Mouse (Mus musculus): ENCODE measurements around the gene Slc7a4.
"Not testable (repeated sequence)": the region's sequence is repeated elsewhere in the genome, so short reads cannot be mapped to it uniquely, and the experiment has no call there.

Gene Slc7a4

DNA sequence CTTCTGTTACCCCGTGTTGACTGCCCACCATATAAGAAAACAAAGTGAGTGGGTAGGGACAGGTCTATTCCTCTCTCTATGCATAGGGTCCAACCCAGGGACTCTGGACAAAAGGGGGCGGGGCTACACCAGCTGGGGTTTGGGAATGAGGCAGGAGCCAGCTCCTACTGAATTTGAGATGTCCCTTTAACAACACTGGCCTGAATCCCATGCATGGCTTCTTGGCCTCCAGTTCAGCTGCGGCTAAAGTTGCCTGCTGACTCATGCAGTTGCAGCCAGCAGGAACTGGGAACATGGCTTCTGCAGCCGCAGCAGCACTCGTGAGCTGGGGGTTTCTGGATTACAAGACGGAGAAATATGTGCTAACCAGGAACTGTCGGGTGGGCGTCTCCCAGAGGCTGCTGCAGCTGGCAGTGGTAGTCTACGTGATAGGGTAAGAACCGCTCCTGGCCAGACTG, 21.2 kb downstream of the Slc7a4 start, which contains the start of gene P2rx6:
P2rx6 (plus strand) TSS at position 135 of the 458 bp plus-strand sequence.
- DNase-seq (ENCODE audit: low spot score in 2 of 2): peak in 1 of 2 experiments; percentile 60

DNA sequence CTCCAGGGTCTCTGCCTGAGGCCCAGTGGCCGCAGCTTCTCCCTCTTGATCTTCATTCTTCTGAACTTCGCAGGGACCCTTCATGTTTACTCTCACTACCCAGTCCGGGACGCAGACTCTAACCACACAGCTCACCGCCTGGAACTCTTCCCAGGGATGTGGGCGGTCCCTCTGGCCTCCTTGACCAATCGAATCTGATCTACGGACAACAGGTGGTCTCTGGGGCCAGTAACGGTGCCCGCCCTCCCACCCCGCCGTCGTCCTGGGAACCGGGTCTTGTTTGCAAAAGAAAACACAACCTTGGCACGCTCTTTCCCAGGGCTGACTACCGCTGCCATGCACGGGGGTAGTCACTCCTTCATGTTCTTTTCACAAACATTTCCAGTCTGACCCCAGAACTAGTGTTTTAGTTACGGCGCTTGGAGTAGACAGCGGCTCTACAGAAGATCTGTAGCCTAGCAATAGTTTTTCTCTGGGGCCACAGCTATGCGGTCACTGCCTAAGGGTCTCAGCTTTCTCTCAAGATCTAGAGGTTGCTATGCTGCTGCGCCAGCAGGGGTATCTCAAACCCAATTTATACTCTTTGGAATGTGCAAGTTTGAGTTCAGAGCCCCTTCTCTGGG, 21.8 kb downstream of the Slc7a4 start, which contains the start of gene Lrrc74b:
Lrrc74b (minus strand) TSS at position 120 of the 623 bp plus-strand sequence.
- peak in 1 of 2 experiments; percentile 58 for DNase-seq (ENCODE audit: low spot score in 2 of 2)

DNA sequence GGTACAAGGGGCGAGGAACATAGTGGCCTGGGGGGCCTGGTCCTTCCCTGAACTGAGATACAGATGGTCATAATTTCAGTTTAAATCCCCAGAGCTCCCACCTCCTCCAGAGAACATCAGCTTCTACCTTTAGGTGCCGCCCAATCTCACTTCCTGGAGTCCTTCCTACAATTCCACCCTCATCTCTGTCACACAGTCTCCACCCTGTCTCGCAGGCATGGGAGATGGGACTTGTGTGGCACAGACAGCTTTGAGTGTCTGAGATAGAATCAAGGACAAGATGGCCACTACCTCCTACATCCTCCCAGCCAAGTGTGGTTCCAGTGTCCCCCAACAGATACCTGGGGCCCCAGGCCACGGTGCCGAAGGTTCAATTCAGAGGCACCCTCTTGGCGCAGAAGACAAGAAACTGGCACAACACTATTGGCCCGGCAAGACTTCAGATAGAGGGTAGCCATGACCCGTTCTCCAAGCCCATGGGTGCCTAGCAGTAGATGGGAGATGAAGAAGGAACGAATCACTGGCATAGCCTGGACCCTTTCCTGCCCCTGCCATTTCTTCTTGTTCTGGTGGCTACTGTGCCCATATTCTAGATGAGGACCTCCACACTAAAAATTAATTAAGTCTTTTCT, 23.5 kb downstream of the Slc7a4 start:
- DNase-seq (ENCODE audit: low spot score in 2 of 2): peak in 1 of 2 experiments; percentile 53

DNA sequence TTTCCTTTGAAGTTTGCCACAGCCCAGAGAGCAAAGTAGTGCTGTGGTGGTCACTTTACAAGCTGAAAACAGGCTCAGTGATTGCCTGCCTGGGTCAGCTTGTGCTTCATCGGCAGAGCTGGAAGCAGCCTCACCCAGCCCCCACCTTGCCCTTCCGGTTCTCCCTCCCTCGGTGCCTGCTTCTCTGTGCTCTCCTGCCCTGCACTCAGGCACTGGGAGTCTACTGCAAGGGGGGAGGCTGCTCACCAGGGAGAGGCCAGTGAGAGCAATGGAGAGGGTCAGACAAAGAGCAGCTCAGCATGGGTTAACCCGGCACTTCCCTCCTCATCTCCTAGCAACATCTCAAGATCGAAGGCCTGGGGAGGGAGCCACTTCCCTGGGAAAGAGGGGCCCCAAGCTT, 24.2 kb downstream of the Slc7a4 start:
- DNase-seq (ENCODE audit: low spot score in 2 of 2): no peak

DNA sequence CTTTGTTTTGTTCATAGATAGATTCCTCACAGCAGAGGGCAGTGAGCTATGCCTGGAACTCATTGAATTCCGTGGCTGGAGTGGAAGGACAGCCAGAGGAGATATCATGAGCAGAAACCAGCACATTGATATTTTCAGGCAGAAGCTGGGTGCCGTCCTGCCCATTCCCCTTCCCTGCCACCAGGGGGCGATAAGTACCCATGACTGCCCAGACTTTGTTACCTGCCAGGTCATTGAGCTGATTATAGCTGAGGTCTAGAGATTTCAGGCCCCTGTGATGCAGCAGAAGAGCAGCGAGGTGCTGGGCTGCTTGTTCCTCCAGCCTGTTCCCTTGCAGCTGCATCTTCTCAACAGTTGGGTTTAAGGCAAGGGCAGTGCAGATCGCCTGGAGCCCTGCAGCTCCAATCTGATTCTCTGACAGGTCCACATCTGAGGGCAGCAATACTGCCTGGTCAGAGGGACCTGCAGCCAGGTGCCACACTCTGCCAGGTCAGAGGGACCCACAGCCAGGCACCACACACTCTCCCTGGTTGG, 25.0 kb downstream of the Slc7a4 start:
- DNase-seq (ENCODE audit: low spot score in 2 of 2): peak; percentile 63 to 89

DNA sequence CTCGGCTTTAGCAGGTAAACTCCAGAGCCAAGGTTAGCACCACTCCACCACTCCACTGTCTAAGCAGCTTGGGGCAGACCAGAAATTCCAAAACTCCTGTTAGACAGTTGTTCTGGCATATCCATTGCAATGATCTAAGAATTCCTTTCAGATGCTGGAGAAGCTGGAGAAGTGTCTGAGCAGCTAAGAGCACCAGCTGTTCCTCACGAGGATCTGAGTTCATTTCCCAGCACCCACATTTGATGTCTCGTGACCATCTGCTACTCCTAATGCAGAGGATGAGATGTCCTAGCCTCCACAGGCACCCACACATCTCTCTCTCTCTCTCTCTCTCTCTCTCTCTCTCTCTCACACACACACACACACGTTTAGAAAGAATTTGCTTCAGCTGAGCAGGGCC, 26.1 kb downstream of the Slc7a4 start:
- DNase-seq (ENCODE audit: low spot score in 2 of 2): no peak

DNA sequence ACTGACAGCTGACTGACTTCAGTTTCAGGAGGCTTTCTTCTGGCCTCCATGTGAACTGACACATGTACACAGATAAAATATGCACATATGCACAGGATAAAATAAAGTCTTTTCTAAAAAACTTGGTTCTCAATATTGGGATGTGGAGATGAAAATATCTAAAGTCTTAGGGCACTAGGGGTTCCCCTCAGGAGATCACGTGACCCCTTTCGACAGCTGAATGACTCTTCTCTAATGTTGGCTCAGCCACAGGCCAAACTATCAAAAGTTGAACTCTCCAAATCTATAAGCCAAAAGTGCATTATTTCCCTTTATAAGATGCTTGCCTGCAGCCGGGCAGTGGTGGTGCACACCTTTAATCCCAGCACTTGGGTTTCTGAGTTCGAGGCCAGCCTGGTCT, 26.8 kb downstream of the Slc7a4 start:
- DNase-seq (ENCODE audit: low spot score in 2 of 2): no peak

DNA sequence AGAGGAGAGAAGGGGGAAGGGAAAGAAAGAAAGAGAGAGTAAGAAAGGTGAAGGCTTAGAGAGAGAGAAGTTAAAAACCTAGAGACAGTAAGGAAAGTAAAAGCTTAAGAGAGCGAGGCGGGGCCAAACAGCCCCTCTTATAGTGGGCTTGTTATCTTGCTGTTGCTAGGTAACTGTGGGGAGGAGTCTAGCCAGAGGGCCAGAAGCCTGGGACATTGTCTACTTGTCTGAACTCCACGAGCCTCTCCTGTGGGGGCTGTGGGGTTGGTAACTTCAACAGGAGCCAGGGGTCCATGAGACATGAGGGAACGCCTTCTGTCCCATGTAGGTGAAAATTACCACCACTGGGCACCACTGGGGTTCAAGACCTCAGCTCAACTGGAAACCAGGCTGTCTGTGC, 28.3 kb downstream of the Slc7a4 start:
- DNase-seq (ENCODE audit: low spot score in 2 of 2): not testable (repeated sequence)

DNA sequence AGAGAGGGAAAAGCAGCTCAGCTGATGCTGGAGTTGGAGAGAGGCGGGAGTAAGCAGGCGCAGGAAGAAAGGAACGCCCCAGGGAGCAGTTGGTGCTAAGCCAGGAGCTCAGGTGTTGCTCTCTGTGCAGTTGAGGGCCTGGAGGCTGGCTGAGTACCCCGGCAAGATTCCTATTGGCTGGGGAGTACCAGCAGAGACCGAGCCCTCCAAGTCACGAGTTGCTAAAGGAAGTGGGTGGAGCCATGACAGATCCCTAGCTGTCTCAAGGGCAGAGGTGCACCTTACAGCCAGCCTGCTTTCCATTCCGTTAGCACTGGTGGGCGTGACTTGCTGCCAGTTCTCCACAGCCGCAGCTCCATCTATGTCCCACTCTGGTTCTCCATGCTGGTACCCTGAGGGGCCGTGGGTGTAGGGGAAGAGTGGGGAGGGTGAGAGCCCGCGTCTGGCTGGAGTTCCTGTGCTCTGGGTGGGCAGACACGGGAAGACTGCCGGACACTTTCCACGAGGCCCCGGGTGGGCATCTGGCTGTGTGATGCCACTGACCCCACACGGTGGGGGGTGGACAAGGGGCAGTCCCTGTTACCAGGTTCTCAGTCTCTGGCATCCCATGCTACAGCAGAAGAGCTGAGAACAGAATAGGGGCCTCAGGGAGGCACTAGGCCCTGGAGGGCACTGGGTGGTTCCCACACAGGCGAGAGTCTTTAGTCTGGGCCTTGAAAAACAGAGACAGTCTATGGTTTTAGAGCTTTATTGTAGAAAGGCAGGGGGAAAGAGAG, 28.9 kb downstream of the Slc7a4 start:
- peak in 1 of 2 experiments; percentile 38 for DNase-seq (ENCODE audit: low spot score in 2 of 2)

DNA sequence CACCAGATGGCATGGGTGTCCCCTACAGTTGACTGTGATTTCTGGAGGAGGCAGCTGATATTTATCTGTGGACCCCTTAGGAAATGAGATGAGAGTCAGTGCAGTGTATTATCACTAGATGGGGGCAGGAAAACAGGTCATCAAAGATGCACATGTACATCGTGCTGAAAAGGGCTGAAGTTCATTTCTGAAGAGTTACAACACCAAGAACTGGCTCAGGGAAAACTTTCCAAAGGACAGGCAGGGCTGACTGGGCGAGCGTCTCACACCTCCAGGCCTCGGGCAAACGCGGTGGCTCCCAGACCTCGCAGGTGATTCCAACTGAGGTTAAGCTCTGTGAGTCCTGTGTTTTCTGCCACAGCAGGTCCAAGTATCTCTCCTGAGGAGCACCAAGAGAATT, 30.2 kb downstream of the Slc7a4 start:
- no peak for DNase-seq (ENCODE audit: low spot score in 2 of 2)

DNA sequence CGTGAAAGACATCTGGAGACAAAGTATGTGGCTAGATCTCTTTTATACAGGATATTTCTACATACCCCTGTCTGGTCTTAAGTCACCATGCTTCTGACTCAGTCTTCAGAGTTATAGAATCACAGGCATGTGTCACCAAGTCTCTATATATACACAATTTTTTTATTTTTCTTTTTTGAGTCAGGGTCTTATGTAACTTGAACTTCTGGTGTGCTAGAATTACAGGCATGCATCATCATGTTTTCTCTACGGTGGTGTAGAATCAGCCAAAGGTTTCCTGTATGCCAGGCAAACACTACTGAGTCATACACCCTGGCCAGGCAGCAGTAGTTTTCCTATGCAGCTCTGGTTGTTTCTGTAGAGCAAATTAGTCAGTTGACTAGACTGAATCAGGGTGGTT, 40.4 kb downstream of the Slc7a4 start:
- no peak for DNase-seq (ENCODE audit: low spot score in 2 of 2)

DNA sequence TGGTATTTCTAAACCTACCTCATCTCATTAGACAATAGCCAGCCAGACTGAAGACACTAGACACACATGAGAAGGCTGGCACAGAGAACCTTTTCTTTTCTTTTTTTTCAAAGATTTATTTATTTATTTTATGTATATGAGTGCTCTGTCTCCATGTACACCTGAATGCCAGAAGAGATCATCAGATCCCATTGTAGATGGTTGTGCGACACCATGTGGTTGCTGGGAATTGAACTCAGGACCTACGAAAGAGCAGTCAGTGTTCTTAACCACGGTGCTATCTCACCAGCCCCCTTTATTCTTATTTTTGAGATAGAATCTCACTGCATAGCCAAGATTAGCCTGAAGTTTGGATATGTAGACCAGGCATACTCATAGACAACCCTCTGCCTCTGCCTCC, 46.4 kb downstream of the Slc7a4 start:
- no peak for DNase-seq (ENCODE audit: low spot score in 2 of 2)

DNA sequence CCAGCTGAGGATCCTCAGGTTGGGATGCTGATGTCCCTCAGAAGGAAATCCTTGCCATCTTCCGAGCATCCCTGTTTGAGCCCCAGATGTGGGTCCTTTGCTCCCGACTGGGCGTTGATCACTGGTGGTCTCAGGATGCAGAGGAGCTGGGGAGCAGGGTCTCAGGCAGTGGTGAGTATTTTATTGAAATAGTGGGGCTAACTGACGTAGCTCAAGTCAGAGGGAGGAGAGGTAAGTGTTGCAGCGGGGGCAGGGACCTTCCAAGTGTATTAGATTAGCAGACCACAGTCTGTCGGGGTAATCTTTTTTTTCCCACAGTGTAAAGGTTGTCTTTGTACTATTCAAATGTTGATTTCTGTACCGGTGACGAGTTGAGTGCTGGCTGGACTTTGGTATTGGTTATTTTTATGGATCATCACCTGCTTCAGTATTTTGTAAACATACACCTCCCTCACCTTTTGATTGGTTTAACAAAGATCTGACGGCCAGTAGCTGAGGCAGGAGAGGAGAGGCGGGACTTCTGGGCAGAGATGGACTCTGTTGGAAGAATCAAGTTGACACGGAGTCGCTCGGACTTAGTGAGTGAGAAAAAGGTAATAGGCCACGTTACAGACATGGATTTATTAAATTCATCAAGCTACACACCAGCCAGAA, 50.2 kb downstream of the Slc7a4 start:
- DNase-seq (ENCODE audit: low spot score in 2 of 2): no peak

DNA sequence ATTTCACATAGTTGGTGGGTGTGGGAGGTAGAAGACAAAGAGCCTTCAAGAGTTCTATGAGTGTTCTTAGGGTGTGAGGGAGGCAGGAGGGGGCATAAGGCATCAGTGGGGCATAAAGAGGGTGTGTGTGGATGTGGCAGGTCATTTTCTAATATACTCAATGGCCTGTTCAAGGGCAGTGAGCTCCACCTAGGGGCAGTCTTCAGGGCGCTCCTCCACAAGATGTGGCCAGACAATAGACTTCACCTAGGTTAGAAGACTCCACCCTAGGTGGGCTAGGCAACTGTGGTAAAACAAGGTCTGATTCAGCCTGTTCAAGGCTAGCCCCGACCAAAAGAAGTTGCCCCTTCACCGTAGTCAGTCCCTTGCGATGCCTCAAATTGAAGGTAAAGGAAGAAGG, 50.7 kb downstream of the Slc7a4 start:
- no peak for DNase-seq (ENCODE audit: low spot score in 2 of 2)

DNA sequence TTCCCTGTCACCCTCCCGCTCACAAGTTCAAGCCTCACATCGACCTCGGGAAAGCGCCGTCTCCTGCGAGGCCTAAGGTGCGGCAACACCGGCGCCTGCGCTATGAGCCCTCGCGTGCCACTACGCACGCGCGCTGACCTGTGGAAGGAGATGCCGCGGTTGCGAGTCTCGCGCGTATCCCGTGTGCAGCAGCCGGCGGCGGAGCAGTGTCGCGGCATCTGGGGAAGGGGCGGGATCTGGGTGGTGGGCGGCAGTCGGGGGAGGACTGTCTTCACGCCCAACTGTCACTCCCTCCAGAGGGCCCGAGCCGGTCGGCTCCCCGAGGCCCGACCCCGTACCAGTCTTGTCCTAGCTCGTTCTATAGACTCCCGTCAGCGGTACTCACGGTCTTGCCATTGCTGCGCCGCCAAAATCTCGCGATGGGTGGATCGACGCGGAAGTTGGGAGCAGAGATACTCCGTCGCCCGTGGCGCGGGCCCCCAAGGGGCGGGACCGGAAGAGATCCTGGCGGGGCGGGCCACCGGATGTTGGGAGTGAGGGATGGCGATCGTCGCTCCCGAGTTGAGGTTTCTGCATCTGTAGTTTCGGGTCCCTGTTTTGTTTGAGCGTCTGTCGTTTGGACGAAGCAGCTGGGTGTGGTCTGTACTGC, 52.2 kb downstream of the Slc7a4 start, which contains the start of gene Thap7:
Thap7 (minus strand) TSS at position 497 of the 649 bp plus-strand sequence.
- peak; percentile 96 to 98 for DNase-seq (ENCODE audit: low spot score in 2 of 2)

DNA sequence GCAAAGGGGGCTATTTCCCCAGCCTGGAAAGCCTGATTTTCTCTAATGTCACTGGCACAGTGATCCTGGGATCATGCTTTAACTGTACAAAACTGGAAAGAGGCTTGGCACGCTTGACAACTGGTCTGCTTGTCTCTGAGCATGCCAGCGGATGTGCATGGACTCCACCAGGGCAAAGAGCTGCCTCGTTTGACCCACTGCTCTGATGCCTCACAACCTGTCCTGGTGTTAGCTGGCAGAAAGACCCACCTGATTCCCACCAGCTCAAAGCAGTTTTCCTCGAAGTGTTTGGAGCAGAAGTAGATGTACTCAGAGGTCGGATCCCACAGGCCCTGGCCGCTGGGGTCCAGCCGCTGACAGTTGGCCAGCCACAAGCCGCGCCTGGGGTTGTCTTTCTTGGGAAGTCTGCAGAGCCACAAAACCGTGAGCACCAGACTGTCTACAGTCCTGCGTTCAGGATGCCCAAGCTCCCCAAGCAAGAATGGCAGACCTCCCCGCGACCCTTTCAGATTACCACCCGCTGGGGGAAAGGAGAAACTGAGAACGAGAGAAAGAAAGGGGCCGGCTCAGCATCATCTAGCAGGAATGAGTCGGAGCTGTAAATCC, 52.9 kb downstream of the Slc7a4 start:
- no peak for DNase-seq (ENCODE audit: low spot score in 2 of 2)

DNA sequence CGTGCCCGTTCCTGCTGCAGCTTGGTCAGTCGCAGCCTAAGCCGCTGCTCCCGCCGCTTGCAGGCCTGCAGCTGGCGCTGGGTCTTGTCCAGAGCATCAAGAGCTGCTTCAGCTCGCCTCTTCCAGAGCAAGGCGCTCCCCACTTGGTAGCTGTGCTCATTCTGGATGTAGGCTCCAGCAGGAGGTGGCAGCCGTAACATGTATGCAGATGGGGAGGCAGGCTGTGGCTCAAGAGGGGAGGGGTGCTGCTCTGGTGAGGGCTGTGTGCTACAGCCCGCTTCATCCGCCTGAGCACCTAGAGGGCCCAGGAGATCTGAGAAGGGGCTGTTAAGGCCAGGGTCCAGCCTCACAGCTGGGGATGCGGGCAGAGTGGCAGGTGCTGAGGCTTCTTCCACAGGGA, 54.7 kb downstream of the Slc7a4 start:
- DNase-seq (ENCODE audit: low spot score in 2 of 2): no peak

DNA sequence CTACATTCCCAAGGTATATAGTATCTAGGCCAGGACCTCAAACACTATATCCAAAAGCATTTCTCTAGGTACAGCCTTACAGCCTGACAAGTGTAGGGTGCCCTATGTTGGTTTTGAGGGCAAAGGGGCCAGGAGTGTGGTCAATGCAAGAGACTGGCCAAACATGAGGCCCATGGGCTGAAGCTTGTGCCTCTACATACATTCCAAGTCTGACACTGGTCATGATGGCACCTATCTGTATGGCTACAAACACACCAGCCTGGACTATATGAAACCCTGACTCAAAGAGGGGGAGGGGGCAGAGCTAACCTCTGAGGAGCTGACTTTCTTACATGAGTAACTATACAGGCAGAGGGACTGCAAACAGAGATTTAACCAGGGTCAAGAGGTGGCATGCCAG, 55.4 kb downstream of the Slc7a4 start:
- DNase-seq (ENCODE audit: low spot score in 2 of 2): no peak

DNA sequence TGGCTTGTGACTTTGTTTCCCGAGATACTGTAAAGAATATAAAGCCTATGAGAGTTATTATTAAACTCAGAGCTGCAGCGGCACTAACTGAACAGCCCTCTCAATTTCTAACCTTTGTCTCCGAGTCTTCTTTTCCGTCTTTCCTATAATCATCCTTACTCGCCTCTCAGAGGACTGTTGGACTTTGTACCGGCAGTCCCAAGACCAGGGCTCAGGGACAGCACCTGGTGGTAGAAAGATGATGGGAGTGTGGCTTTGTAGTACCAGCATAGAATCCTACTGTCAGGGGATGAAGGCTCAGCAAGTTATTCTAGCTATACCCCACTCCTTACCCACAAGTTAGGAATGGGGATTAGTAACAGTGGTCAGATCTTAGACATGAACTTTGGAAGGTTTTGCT, 56.8 kb downstream of the Slc7a4 start:
- no peak for DNase-seq (ENCODE audit: low spot score in 2 of 2)

DNA sequence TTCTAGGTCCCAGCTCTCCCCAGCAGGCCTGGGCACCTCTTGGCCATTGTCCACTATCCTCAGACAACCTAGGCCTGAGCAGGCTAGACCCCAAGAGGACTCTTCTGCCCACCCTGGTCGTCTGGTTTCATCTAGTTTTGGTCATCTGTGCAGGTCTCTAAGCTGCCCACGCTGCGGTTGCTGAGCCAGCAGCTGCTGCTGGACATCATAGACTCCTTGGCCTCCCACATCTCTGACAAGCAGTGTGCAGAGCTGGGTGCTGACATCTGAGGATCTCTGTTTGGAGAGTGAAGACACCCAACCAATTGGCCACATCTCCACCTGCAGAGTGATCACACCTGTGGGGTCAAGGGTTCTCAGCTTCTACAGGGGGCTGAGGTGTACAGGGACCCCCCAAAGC, 57.5 kb downstream of the Slc7a4 start:
- no peak for DNase-seq (ENCODE audit: low spot score in 2 of 2)

DNA sequence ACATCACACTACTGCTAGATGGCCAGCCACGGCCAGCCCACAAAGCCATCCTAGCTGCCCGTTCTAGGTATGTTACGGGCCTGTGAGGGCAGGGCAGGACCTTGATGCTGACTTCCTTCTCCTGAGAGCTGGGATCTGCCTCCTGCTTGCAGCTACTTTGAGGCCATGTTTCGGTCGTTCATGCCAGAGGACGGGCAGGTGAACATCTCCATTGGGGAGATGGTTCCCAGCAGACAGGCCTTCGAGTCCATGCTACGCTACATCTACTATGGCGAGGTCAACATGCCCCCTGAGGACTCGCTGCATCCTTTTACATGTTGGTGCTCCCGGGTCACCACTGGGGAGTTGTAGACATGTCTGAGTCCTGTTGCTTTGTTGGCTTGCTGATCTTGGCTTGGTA, 58.9 kb downstream of the Slc7a4 start:
- peak in 1 of 2 experiments; percentile 54 for DNase-seq (ENCODE audit: low spot score in 2 of 2)

All from spleen, postnatal 4 days (tissue).